Mouse (Mus musculus) liver, adult (tissue): ENCODE results near the gene Mctp2.
A peak's percentile ranks its signal among the peaks of the same experiment; 100 is the strongest.

Experiments used
- GATA4 ChIP-seq: IDR thresholded peaks from 2 replicates; pipeline ENCODE4 v1.6.1; 2014; ENCODE audit warnings: mild to moderate bottlenecking, low read length; ENCODE audit not compliant: insufficient replicate concordance

Mctp2 gene

GRCm38 (mm10) chr7:72231182-72231877 lies 75.1 kb downstream of the Mctp2 start:
- TF ChIP-seq GATA4: no peak

DNA sequence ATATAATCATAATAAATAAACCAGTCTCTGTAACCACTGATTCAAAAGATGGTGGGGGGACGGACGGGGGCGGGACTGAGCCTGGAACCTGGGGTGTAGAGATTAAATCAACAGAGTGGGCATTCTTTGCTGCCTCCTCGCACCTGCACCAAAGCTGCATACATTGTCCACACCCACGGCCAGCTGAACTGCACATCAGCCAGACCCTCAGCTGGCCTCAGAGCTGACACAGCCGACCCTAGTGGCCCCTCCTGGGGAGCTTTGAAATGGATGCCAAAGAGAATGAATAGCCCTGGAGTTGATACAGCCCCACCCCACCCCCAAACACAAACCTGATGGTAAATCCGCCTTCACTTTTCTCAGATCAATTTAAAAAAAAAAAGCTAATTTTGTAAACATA lies 76.5 kb downstream of the Mctp2 start:
- TF ChIP-seq GATA4: no peak

- TF ChIP-seq GATA4: no peak
Measured at GRCm38 (mm10) chr7:72223558-72223957, 82.8 kb downstream of the Mctp2 start.

DNA sequence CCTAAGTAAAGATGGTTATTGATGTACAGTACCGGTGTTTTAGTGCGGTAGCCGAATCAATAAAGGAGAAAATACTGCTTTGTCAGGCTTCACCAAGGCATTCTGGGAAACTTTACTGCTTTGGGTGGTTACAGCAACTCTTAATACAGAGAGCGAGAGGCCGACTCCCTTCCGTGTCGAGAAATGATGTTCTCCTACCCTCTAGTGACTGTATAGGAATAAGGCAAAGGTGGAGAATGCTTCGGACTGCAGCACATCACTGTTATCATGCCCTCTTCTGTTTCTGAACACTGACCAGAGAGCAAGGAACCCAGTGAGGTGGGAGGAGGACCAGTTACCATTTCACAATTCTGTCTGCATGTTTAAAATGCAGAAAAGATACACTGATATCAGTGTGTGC lies 83.9 kb downstream of the Mctp2 start:
- TF ChIP-seq GATA4: no peak

DNA sequence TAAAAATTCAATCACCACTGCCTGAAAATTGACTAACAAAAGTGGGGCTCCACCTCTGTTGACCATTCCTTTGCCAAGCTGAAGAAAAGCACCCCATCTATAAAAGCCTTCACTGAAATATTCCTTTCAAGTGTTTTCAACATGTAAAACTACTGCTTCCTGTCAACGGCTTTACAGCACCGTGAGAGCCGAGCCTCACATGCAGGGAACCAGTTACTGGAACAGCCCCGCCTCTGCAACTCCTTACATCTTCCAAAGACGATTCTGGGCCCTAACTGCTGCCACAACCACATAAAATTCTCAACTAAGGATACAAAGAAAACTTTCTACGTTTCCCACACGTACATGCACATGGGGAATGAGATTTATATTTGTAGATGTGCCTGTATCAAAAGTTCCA lies 88.4 kb downstream of the Mctp2 start:
- no peak for TF ChIP-seq GATA4

- no peak for TF ChIP-seq GATA4
Measured at GRCm38 (mm10) chr7:72215563-72216215, 90.7 kb downstream of the Mctp2 start.

GRCm38 (mm10) chr7:72210201-72210600 lies 96.2 kb downstream of the Mctp2 start:
- TF ChIP-seq GATA4: no peak

GRCm38 (mm10) chr7:72209296-72209695 lies 97.1 kb downstream of the Mctp2 start:
- peak; percentile 56; the same call in 1 of the 2 replicates for TF ChIP-seq GATA4

GRCm38 (mm10) chr7:72206841-72207240 lies 99.6 kb downstream of the Mctp2 start:
- TF ChIP-seq GATA4: no peak

DNA sequence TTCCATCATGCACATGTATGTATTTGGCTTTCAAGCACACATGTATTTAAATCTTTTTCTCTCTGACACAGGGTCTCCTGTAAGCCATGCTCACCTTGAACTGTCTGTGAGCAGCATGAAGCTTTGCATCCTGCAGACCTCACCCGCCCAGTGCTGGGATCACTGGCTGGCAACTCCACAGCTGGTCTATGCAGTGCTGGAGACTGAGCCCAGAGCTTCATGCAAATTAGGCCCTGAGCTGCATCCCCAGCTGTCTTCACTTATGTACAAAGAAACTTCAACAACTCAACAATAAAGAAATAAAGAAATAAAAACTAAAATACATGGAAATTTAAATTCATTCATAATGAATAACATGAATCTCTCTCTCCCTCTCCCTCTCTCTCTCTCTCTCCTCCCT lies 110.7 kb downstream of the Mctp2 start:
- TF ChIP-seq GATA4: no peak

DNA sequence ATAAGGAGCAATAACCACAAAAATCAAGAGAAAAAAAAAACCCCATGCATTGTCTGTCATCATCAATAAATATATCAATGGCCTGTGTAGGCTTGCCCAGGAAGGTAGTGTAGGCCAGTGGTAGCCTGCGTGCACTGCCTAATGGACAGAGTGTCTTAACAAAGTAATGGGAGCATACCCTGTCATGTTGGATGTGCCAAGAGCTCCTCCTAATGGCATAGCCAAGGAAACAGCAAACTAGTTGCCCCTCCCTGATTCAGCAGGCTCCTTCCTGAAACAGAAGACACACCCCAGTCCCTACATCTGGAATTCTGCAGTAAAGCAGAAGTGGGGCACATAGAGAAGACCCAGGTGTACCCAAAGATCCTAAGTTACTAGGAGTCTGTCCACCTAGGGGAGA lies 113.1 kb downstream of the Mctp2 start:
- no peak for TF ChIP-seq GATA4

- no peak for TF ChIP-seq GATA4
Measured at GRCm38 (mm10) chr7:72181651-72182050, 124.8 kb downstream of the Mctp2 start.

GRCm38 (mm10) chr7:72169320-72169719 lies 137.1 kb downstream of the Mctp2 start:
- TF ChIP-seq GATA4: no peak

- TF ChIP-seq GATA4: peak; percentile 53; the same call in 1 of the 2 replicates
Measured at GRCm38 (mm10) chr7:72165726-72166701, 140.4 kb downstream of the Mctp2 start.

- TF ChIP-seq GATA4: no peak
Measured at GRCm38 (mm10) chr7:72162256-72162655, 144.2 kb downstream of the Mctp2 start.

GRCm38 (mm10) chr7:72159513-72160063 lies 146.8 kb downstream of the Mctp2 start:
- TF ChIP-seq GATA4: no peak
